Mouse (Mus musculus): ENCODE results near the gene Synrg.

Gene Synrg

GRCm38 (mm10) chr11:83991701-83992100 is 27.5 kb downstream of the Synrg start:
- no peak for DNase-seq

DNA sequence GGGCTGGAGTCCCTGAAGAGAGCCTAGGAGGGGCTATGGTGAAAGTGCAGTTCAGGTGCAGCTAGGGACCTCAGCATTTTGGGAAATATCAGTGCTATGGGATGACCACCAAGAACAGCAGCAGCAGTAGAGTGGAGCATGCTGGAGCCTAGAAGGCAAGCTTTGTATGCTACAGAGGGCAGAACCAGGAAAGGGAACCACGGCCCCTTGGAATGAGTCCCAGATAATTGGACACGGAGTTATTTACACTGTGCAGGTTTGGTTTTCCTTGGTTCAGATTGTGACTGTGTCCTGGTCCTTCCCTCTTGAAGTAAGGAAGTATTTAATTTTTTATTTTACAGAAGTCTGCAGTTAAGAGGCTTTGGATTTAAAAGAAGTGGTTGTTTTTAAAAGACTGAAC is 29.2 kb downstream of the Synrg start:
- DNase-seq, result peak; percentile 88

GRCm38 (mm10) chr11:83994481-83994880 is 30.3 kb downstream of the Synrg start:
- DNase-seq, result no peak

DNA sequence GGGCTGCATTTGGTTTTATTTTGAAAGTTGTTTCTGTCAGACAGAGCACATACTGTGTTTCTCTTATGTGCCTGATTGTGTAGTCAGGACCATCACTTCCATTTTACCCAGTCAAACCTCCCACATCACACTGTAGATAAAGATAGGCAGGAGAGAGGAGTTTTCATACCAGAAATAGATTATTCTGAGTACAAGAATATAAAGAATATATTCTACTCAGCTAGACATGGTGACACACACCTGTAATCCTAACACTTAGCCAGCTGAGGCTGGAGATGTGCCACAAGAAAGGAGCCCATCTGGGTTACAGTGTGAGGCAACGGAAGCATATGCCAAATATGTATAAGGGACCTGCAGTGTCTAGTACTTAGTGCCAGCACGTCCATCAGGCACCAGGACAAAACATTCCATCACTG is 31.3 kb downstream of the Synrg start:
- no peak for DNase-seq

DNA sequence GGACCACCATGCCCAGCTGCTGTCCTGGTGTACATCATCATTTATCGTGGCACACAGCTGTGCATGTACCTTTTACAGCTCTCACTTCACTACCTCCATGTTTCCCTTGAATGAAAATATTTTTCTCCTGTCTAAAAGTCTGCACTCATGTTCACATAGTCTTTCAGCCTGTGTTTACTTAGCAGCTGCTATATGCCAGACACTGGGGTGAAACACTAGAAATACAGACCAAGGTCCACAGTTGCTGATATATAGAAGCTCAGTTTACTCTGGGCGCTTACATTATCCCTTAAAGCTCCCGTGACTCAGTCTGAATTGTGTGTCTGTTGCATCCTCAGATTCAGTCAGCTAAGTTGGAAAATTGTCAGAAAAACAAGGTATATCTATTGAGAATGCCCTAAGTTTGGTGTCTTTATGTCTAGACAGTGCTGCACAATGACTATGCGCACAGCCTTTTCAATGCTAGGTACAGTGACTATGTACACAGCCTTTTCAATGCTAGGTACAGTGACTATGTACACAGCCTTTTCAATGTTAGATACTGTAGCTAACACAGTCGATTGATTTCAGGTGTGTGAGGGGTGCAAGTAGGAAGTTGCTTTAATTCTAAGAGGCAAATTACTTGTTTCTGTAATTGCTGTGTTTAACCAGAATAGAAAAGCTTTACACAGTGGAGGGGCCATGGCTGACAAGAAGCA is 33.1 kb downstream of the Synrg start:
- DNase-seq, result no peak

DNA sequence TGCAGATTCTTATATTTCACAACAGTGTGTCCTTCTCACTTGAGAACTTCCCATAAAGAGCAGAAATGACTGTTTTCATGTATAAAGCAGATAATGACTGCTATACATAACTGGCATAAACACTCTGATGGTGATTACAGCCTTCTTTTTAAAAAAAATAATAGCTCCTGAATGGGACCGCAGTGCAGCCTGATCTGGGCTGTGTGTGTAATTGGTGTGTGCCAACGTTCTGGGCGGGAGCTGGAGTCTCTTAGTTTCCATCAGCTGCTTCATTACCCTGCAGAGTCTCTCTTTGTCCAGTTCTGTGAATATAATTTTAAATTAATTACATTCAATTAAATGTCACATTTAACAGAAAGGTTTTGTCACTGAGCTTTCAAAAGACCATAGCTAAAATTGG is 34.8 kb downstream of the Synrg start:
- no peak for DNase-seq

DNA sequence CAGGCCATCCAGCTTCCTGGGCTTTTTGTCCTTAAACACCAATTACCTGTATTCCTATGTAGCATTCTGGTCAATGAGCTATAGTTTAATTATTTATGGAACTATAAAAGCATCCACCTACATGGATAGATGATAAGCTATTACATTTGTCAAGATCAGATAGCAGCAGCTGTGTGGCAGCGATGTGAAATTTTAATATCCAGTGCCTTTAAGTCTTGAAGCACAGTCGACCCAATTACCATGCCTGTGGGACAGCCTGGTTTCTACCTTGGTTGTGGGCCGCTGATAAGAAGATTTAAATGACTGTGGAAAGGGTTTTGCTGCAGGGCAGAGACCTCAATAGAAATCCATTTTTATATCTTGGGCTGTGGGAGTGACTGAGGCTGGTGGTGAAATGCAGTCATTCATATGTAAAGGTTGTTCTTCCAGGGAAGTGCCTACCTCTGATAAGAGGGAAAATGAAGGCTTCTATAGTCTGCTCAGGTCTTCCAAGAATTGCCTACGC is 35.2 kb downstream of the Synrg start:
- DNase-seq, result no peak

DNA sequence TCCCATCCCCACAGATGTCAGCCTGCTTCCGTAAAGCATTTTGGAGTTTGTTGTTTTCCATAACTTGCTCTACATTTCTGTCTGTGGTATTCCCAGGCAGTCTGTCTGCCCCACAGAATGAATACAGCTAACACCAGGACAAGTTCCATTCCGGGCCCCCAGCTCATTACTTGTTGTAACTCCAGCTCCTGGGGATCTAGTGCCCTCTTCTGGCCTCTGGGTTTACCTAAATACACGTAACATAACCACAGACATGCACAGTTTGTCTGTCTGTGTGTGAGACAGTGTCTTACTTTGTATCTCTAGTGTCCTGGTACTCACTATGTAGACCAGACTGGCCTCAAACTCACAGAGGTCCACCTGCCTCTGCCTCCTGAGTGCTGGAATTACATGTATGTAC is 37.0 kb downstream of the Synrg start:
- DNase-seq, result peak; percentile 5

- no peak for DNase-seq
Observed at GRCm38 (mm10) chr11:84003986-84004385, 39.8 kb downstream of the Synrg start.

- no peak for DNase-seq
Observed at GRCm38 (mm10) chr11:84009001-84009400, 44.8 kb downstream of the Synrg start.

GRCm38 (mm10) chr11:84010411-84010810 is 46.2 kb downstream of the Synrg start:
- DNase-seq, result no peak

DNA sequence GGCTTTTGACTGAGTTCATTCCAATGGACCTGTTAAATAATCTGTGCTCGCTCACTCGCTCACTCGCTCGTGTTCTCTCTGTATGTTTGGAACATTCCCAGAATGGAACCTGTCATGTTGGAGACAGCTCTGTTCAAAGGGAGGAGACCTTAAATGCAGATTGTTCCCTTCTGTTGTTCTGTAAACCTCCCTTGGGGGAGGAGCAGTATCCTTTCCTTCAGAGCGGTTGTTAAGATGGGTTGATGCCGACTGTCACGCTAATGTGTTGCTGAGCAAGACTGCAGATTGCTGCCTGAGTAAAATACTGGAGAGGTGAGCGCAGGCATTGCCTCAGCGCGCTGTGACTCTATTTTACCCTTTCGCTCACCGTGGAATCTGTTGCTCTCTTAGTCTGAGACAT is 46.8 kb downstream of the Synrg start:
- no peak for DNase-seq

GRCm38 (mm10) chr11:84011576-84011975 is 47.3 kb downstream of the Synrg start:
- no peak for DNase-seq

DNA sequence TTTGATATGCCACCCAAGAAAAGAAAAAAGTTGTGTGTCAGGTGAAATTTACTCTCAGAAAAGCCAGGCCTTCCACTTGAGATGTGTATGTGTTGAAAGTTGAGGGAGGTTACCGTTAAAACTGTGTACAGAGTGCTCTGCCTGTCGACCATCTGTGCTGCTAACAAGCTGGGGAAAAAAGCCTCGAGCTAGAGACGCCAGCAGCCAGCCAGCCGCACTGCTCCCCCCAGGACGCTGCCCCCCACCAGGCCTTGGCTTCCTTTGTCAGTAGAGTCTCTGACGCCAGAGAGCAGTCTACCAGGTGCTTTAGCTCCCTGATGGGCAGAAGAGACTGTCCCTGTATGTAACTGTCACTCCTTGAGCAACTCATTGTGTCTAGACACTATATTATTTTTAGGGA is 48.9 kb downstream of the Synrg start:
- DNase-seq, result no peak

DNA sequence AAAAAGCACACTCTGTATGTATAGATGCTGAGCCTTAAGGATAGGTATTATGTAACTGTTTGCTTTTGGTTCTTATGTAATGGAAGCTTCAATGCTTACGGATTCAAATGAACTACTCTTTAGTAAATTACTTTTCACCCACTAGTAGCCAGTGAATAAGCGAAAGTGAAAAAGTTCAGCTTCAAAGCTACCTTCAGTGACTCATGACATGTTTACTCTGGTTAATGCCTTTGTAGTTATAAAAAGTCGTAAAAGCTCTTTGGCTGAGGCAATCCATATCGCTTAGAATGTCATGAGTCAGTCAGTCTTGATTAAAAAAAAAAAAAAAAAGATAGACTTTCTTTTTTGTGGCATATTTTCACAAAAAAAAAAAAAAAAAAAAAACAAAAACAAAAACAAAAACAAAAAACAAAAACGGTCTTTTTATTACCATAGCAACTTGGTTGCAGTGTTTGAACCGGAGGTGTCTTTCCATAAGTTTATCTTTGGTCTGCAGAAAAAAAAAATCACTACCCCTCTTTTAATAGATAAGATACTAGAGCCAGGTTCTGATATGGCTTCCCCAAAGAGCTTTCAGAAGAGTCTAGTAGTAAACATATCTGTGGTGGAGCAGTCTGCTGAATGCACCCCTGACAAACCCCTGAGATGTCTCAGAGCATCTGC is 52.0 kb downstream of the Synrg start:
- DNase-seq, result peak; percentile 10

DNA sequence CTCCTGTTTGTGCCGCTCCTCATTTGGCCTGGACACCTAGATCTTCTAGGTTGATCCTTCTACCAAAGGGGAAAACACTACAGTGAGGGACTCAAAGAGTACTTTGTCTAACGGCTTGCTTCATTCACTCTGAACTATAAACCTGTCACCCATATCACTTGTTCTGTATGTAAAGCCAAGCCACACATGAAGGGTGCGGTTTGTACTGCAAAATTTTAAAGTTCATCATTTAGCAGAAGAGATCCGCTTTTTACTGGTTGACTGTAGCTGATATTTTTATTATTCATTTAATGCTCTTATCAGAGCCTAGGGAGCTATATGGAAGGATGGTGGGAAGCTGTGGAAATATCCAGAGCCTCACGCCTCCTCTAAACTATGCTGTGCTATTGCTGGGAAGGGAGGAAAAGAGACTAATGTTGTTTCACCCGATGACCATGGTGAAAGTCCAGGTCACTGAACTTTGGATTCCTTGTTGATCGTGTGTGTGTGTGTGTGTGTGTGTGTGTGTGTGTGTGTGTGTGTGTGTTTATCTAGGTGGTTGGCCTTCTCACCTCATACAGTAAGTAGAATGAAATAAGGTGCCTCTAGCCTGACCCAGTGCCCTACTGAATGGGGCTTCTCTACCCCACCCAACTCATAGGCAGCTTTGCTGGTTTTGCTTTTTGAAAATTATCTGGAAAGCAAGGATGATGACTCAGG is 52.7 kb downstream of the Synrg start:
- DNase-seq, result no peak

GRCm38 (mm10) chr11:84027231-84027630 is 63.0 kb downstream of the Synrg start:
- DNase-seq, result no peak

DNA sequence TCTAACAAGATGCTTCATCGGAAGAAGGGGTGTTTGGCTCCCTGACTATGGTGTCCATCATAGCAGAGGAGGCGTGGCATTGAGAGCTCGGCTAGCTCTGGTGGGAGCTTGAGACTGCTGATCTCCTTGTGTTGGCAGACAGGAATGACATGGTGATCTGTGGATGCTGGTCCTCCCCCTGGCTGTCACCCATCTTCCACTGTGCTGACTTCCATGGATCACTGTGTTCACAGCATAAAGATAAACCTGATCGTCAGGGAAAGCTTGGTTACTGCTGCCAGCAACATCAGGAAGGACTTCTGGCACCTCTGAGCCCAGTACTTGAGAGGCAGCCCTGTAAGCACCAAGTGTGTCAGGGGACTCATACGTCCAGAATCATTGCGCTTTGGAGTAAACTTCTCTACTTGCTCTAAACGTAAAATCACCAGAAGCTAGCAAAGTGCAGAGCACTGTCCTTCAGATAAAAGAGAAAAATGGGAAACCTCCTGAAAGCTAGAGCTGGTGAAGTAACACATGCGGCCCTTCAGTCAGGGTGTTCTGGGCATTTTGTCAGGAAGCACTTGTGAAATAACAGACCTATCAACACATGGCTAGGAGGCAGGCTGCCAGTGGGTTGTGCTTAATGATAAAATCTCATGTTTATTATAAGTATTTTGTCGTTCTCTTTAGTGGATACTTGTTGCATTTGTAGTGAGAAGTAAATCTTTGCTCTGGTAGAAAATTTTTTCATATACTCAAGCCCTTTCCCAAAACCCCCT is 64.2 kb downstream of the Synrg start:
- DNase-seq, result peak; percentile 92

GRCm38 (mm10) chr11:84031971-84032370 is 67.7 kb downstream of the Synrg start:
- DNase-seq, result peak; percentile 70

DNA sequence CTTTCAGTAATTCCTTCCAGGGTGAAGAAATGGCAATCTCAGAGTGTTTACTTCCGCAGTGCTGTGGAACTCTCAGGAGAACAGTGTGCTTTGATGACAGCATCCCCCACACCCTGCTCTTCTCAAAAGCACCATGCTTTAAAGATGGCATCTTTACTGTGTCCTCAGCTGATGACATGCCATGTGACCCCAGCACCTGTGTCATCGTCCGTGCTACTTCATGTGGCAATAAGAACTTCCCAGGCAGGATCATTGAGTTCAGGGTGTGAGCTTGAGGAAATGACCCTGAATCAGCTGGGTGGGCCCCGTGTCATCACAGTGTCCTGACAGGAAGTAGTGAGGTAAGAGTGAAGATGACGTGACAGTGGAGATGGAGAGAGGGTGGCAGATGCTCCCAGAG is 68.3 kb downstream of the Synrg start:
- DNase-seq, result no peak

DNA sequence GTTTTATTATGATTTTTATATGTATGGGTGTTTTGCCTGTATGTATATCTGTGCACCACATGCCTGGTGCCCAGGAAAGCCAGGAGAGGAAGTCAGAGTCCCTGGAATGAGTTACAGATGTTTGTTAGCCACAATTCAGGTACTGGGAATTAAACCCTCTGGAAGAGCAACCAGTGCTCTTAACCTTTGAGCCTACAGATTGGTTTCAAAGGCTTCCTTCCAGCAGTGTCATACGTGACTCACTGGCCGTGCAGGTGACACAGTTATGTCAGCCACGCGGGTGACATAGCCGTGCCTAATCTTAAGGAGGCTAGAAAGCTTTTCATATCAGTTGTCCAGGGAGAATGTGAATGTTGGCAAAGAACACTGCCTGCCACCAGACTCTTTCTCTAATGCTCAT is 69.4 kb downstream of the Synrg start:
- DNase-seq, result peak; percentile 21

GRCm38 (mm10) chr11:84040621-84041020 is 76.4 kb downstream of the Synrg start:
- peak; percentile 55 for DNase-seq
